Mouse (Mus musculus) G1E (cell line): ENCODE data around the gene D1Ertd622e.

Source experiments
- CTCF ChIP-seq: IDR thresholded peaks from 2 replicates; pipeline ENCODE4 v1.5.1; 2012; ENCODE audit warnings: low read depth, low read length, inconsistent platforms, mixed read lengths
- POLR2AphosphoS5 ChIP-seq: IDR thresholded peaks from 2 replicates; pipeline ENCODE4 v1.6.1; 2012; ENCODE audit warnings: low read depth, low read length, inconsistent platforms; ENCODE audit not compliant: insufficient replicate concordance

GRCm38 (mm10) chr1:97628016-97628415 is 33.9 kb downstream of the D1Ertd622e start:
- TF ChIP-seq CTCF (no peak), POLR2AphosphoS5 (no peak)
